Mouse (Mus musculus) liver, embryonic 14.5 days (tissue): ENCODE measurements at regions not wholly inside any gene's neighbourhood (a gene's known extent, or its start where the extent isn't known, plus 50 kb on each side); places are given as distances from the start of the nearest gene placed in this dataset.

ENCODE experiments used
- CTCF ChIP-seq: IDR thresholded peaks from 2 replicates; pipeline ENCODE4 v1.5.1; 2016; ENCODE audit warnings: antibody characterized with exemption, low read depth, control low read depth
- EP300 ChIP-seq: IDR thresholded peaks from 2 replicates; pipeline ENCODE4 v1.6.1; 2016; ENCODE audit warnings: antibody characterized with exemption, low read depth

- no peak for TF ChIP-seq CTCF
- TF ChIP-seq EP300 = no peak
Measured at GRCm38 (mm10) chr12:28174078-28174477, 378.1 kb downstream of the Dcdc2c start.
